Mouse (Mus musculus): Measurements from ENCODE around the gene Tcf19. TPM values are rescaled to one million over a fixed set of nuclear protein-coding genes. Genes with fewer than 3 reads are reported as not detected.
"Not testable (repeated sequence)": the region's sequence is repeated elsewhere in the genome, so short reads cannot be mapped to it uniquely, and the experiment has no call there.

Gene Tcf19
- polyA plus RNA-seq, 1 experiment from 2014 or later, result 92.0 TPM

GRCm38 (mm10) chr17:35524354-35524753 lies 7.7 kb upstream of the Tcf19 start:
- no peaks in the 10 kb centered on the region for H3K9me3 ChIP-seq
- no peak overlapping the region for H3K4me3 ChIP-seq
- no peaks in the 10 kb centered on the region for H3K27me3 ChIP-seq
- H3K27ac ChIP-seq, result no peak overlapping the region
- WGBS, result 80% methylated on average over 9 of the region's 9 CpGs
- H3K4me2 ChIP-seq, result no peak overlapping the region
- peaks cover 42% of the 10 kb centered on the region for H3K36me3 ChIP-seq
- no peaks in the 10 kb centered on the region; the same call in 1 of the 2 replicates for H3K4me1 ChIP-seq
- no peak for ATAC-seq (ENCODE audit: borderline replicate concordance, extremely low read depth, low FRiP score, low TSS enrichment)
- no peak overlapping the region for H3K9ac ChIP-seq

GRCm38 (mm10) chr17:35517526-35517925 lies 902 bp upstream of the Tcf19 start:
- no peak for ATAC-seq (ENCODE audit: borderline replicate concordance, extremely low read depth, low FRiP score, low TSS enrichment)
- peak overlapping the region; percentile 63 for H3K27ac ChIP-seq
- 5% methylated on average over 12 of the region's 12 CpGs for WGBS

GRCm38 (mm10) chr17:35515911-35516640 lies 548 bp downstream of the Tcf19 start:
- Histone ChIP-seq H3K4me2 (peak overlapping the region; percentile 86), H3K27ac (peak overlapping the region; percentile 72), H3K4me3 (peak overlapping the region; percentile 72), H3K9ac (peak overlapping the region; percentile 62), H3K4me1 (peaks cover 39% of the 10 kb centered on the region), H3K9me3 (no peaks in the 10 kb centered on the region), H3K36me3 (peaks cover 11% of the 10 kb centered on the region; the same call in 1 of the 2 replicates), H3K27me3 (no peaks in the 10 kb centered on the region)
- 6% methylated on average over 25 of the region's 25 CpGs for WGBS
- ATAC-seq (ENCODE audit: borderline replicate concordance, extremely low read depth, low FRiP score, low TSS enrichment), result peak; percentile 9; the same call in 1 of the 2 replicates

More at GRCm38 (mm10) chr17:35517526-35517925, 902 bp upstream of the Tcf19 start:
- peak overlapping the region; percentile 49 for H3K9ac ChIP-seq
- peaks cover 39% of the 10 kb centered on the region for H3K4me1 ChIP-seq
- H3K36me3 ChIP-seq, result peaks cover 16% of the 10 kb centered on the region; the same call in 1 of the 2 replicates
- H3K4me2 ChIP-seq, result peak overlapping the region; percentile 86
- peak overlapping the region; percentile 72 for H3K4me3 ChIP-seq
- H3K9me3 ChIP-seq, result no peaks in the 10 kb centered on the region
- H3K27me3 ChIP-seq, result no peaks in the 10 kb centered on the region

- Histone ChIP-seq H3K4me1 (peaks cover 40% of the 10 kb centered on the region), H3K27me3 (no peaks in the 10 kb centered on the region), H3K27ac (no peak overlapping the region), H3K4me2 (peak overlapping the region; percentile 86), H3K4me3 (peak overlapping the region; percentile 72), H3K9ac (peak overlapping the region; percentile 62), H3K9me3 (no peaks in the 10 kb centered on the region), H3K36me3 (peaks cover 8% of the 10 kb centered on the region; the same call in 1 of the 2 replicates)
- WGBS, result 48% methylated on average over 6 of the region's 6 CpGs
- ATAC-seq (ENCODE audit: borderline replicate concordance, extremely low read depth, low FRiP score, low TSS enrichment), result no peak
Observed at GRCm38 (mm10) chr17:35514756-35515155, 1.9 kb downstream of the Tcf19 start.

- Histone ChIP-seq H3K9ac (no peak overlapping the region), H3K9me3 (no peaks in the 10 kb centered on the region), H3K4me3 (no peak overlapping the region), H3K27me3 (peaks cover 3% of the 10 kb centered on the region; the same call in 1 of the 2 replicates), H3K36me3 (peaks cover 8% of the 10 kb centered on the region; the same call in 1 of the 2 replicates), H3K27ac (no peak overlapping the region), H3K4me1 (peaks cover 45% of the 10 kb centered on the region), H3K4me2 (peak overlapping the region; percentile 86)
- ATAC-seq (ENCODE audit: borderline replicate concordance, extremely low read depth, low FRiP score, low TSS enrichment), result no peak
- WGBS, result 24% methylated on average over 2 of the region's 2 CpGs
Observed at GRCm38 (mm10) chr17:35513886-35514285, 2.7 kb downstream of the Tcf19 start.

GRCm38 (mm10) chr17:35512916-35513626 lies 3.6 kb downstream of the Tcf19 start:
- H3K4me1 ChIP-seq, result peaks cover 37% of the 10 kb centered on the region
- no peak overlapping the region for H3K9ac ChIP-seq
- H3K36me3 ChIP-seq, result peaks cover 8% of the 10 kb centered on the region; the same call in 1 of the 2 replicates
- no peak overlapping the region for H3K4me2 ChIP-seq
- H3K4me3 ChIP-seq, result no peak overlapping the region
- H3K27ac ChIP-seq, result no peak overlapping the region
- H3K27me3 ChIP-seq, result peaks cover 4% of the 10 kb centered on the region; the same call in 1 of the 2 replicates
- no peak for ATAC-seq (ENCODE audit: borderline replicate concordance, extremely low read depth, low FRiP score, low TSS enrichment)
- 94% methylated on average over 7 of the region's 7 CpGs for WGBS
- no peaks in the 10 kb centered on the region for H3K9me3 ChIP-seq

GRCm38 (mm10) chr17:35509284-35509683 lies 7.3 kb downstream of the Tcf19 start:
- 11% methylated on average over 8 of the region's 8 CpGs for WGBS

GRCm38 (mm10) chr17:35508279-35508678 lies 8.3 kb downstream of the Tcf19 start:
- H3K27me3 ChIP-seq, result peaks cover 22% of the 10 kb centered on the region
- not testable (repeated sequence) for H3K4me2 ChIP-seq; H3K36me3 ChIP-seq; ATAC-seq (ENCODE audit: borderline replicate concordance, extremely low read depth, low FRiP score, low TSS enrichment); H3K4me1 ChIP-seq; H3K9me3 ChIP-seq; H3K27ac ChIP-seq; H3K4me3 ChIP-seq; H3K9ac ChIP-seq
- 46% methylated on average over 5 of the region's 5 CpGs for WGBS

More at GRCm38 (mm10) chr17:35509284-35509683, 7.3 kb downstream of the Tcf19 start:
- no peak overlapping the region for H3K27ac ChIP-seq
- peaks cover 10% of the 10 kb centered on the region for H3K4me1 ChIP-seq
- H3K27me3 ChIP-seq, result peaks cover 22% of the 10 kb centered on the region
- no peaks in the 10 kb centered on the region for H3K9me3 ChIP-seq
- peaks cover 8% of the 10 kb centered on the region; the same call in 1 of the 2 replicates for H3K36me3 ChIP-seq
- peak; percentile 21; the same call in 1 of the 2 replicates for ATAC-seq (ENCODE audit: borderline replicate concordance, extremely low read depth, low FRiP score, low TSS enrichment)
- H3K9ac ChIP-seq, result no peak overlapping the region
- H3K4me2 ChIP-seq, result no peak overlapping the region
- no peak overlapping the region for H3K4me3 ChIP-seq

GRCm38 (mm10) chr17:35507556-35508260 lies 8.9 kb downstream of the Tcf19 start:
- H3K4me2 ChIP-seq, result no peak overlapping the region
- H3K27me3 ChIP-seq, result peaks cover 22% of the 10 kb centered on the region
- H3K9ac ChIP-seq, result no peak overlapping the region
- peaks cover 4% of the 10 kb centered on the region; the same call in 1 of the 2 replicates for H3K36me3 ChIP-seq
- no peaks in the 10 kb centered on the region for H3K9me3 ChIP-seq
- ATAC-seq (ENCODE audit: borderline replicate concordance, extremely low read depth, low FRiP score, low TSS enrichment), result no peak
- WGBS, result 27% methylated on average over 13 of the region's 13 CpGs
- H3K4me1 ChIP-seq, result peaks cover 7% of the 10 kb centered on the region; the same call in 1 of the 2 replicates
- H3K4me3 ChIP-seq, result no peak overlapping the region
- H3K27ac ChIP-seq, result no peak overlapping the region

- WGBS, result 17% methylated on average over 10 of the region's 10 CpGs
- ATAC-seq (ENCODE audit: borderline replicate concordance, extremely low read depth, low FRiP score, low TSS enrichment), result no peak
- Histone ChIP-seq H3K4me1 (peaks cover 7% of the 10 kb centered on the region; the same call in 1 of the 2 replicates), H3K4me2 (no peak overlapping the region), H3K4me3 (no peak overlapping the region), H3K27ac (no peak overlapping the region), H3K9ac (no peak overlapping the region), H3K9me3 (no peaks in the 10 kb centered on the region), H3K36me3 (no peaks in the 10 kb centered on the region), H3K27me3 (peaks cover 22% of the 10 kb centered on the region)
Observed at GRCm38 (mm10) chr17:35506881-35507280, 9.7 kb downstream of the Tcf19 start.

GRCm38 (mm10) chr17:35505776-35506175 lies 10.8 kb downstream of the Tcf19 start, which contains the start of gene Pou5f1:
Gene Pou5f1, plus strand, starts transcription at chr17:35506018.
- Histone ChIP-seq H3K36me3 (no peaks in the 10 kb centered on the region), H3K4me2 (no peak within 1 kb of the TSS), H3K4me3 (no peak within 1 kb of the TSS), H3K27ac (no peak within 1 kb of the TSS), H3K4me1 (peaks cover 7% of the 10 kb centered on the region; the same call in 1 of the 2 replicates), H3K9me3 (no peaks in the 10 kb centered on the region), H3K9ac (no peak within 1 kb of the TSS), H3K27me3 (peaks cover 22% of the 10 kb centered on the region)
- 61% methylated on average over 13 of the region's 13 CpGs for WGBS
- peak; percentile 8; the same call in 1 of the 2 replicates for ATAC-seq (ENCODE audit: borderline replicate concordance, extremely low read depth, low FRiP score, low TSS enrichment)
